Mouse (Mus musculus): ENCODE measurements around the gene Gsto1. TPM values are rescaled to one million over a fixed set of nuclear protein-coding genes. Genes with fewer than 3 reads are reported as not detected.

Gsto1 gene
- polyA plus RNA-seq, 1 experiment from 2014 or later: 249 TPM

DNA sequence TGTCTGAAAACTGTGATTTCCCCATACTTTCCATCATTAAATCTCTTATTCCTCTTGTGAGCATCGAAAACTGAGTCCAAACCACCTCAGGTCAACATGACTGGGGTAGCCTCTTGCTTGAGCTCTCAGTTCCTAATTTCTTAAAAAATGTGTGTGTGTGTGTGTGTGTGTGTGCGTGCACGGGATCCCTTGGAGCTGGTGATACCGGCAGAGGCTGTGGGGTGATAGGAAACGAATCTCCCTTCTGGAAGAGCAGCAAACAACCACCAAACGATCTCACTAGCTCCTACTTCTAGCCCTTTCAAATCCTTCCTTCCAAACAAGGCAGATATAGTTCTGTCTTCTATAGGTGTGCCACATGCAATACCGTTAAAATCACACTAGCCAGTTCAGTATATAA is 10.0 kb downstream of the Gsto1 start:
- H3K27ac ChIP-seq (replicated peaks; ENCODE audit: low read depth, low read length): no peak overlapping the region
- H3K4me3 ChIP-seq (ENCODE audit: low read depth, low read length): peak overlapping the region; percentile 56; the same call in 1 of the 2 replicates
- peaks cover 7% of the 10 kb centered on the region; the same call in 1 of the 2 replicates for H3K36me3 ChIP-seq (ENCODE audit: control insufficient read depth, insufficient read depth, low read length)
- H3K4me2 ChIP-seq (ENCODE audit: low read depth, severe bottlenecking): peak overlapping the region; percentile 65
- ATAC-seq (ENCODE audit: insufficient number of reproducible peaks, low FRiP score, low TSS enrichment, low read depth) (no peak), DNase-seq (ENCODE audit: low spot score) (no peak)
- H3K9me3 ChIP-seq (ENCODE audit: control insufficient read depth, low read length): no peaks in the 10 kb centered on the region
- H3K4me1 ChIP-seq (ENCODE audit: control insufficient read depth, insufficient read depth, low read length): peaks cover 5% of the 10 kb centered on the region; the same call in 1 of the 2 replicates
- no peak overlapping the region for H3K9ac ChIP-seq (ENCODE audit: low read length)
- H3K27me3 ChIP-seq (ENCODE audit: control insufficient read depth, insufficient read depth, low read length): no peaks in the 10 kb centered on the region
- 84% methylated on average over 7 of the region's 7 CpGs for WGBS

DNA sequence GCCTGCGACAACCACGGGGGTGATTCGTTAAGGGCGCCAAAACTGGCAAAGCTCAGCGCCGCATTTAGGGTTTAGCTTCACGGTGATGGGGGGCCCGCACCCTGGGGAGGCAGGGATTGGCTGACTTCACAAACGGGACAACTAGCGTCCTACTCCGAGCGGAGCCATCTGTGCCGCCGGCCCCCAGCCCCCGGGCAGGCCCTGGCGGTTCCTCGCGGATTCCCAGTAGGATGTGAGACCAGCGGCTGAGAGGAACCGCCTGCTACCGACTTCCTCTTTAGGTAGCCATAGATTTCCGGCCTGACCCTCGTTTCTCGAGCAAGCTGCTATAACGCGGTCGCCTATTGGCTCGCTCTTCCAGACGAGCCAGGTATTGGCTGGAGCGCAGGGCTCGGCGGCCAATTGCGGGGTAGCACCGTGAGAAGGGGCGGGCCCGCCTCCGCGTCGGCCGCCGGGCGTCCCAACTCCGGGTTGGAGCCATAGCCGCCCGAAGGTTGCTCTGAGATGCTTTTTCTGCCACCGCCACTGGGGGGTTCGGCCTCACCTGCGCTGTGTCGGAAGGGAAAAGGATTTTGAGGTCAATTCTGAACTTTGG is 10.7 kb downstream of the Gsto1 start, which contains the start of gene Gsto2:
Gene Gsto2, plus strand, starts transcription at position 182 of the 595 bp plus-strand sequence.
- Histone ChIP-seq H3K4me1 (ENCODE audit: control insufficient read depth, insufficient read depth, low read length) (peaks cover 7% of the 10 kb centered on the region; the same call in 1 of the 2 replicates), H3K9ac (ENCODE audit: low read length) (peak within 1 kb of the TSS; percentile 81), H3K27me3 (ENCODE audit: control insufficient read depth, insufficient read depth, low read length) (no peaks in the 10 kb centered on the region), H3K36me3 (ENCODE audit: control insufficient read depth, insufficient read depth, low read length) (peaks cover 6% of the 10 kb centered on the region; the same call in 1 of the 2 replicates), H3K4me3 (ENCODE audit: low read depth, low read length) (peak within 1 kb of the TSS; percentile 56), H3K9me3 (ENCODE audit: control insufficient read depth, low read length) (no peaks in the 10 kb centered on the region), H3K4me2 (ENCODE audit: low read depth, severe bottlenecking) (peak within 1 kb of the TSS; percentile 65), H3K27ac (replicated peaks; ENCODE audit: low read depth, low read length) (peak within 1 kb of the TSS; percentile 61)
- ATAC-seq (ENCODE audit: insufficient number of reproducible peaks, low FRiP score, low TSS enrichment, low read depth): peak; percentile 99
- WGBS: under 1% methylated on average over 49 of the region's 49 CpGs
- DNase-seq (ENCODE audit: low spot score): peak; percentile 96

DNA sequence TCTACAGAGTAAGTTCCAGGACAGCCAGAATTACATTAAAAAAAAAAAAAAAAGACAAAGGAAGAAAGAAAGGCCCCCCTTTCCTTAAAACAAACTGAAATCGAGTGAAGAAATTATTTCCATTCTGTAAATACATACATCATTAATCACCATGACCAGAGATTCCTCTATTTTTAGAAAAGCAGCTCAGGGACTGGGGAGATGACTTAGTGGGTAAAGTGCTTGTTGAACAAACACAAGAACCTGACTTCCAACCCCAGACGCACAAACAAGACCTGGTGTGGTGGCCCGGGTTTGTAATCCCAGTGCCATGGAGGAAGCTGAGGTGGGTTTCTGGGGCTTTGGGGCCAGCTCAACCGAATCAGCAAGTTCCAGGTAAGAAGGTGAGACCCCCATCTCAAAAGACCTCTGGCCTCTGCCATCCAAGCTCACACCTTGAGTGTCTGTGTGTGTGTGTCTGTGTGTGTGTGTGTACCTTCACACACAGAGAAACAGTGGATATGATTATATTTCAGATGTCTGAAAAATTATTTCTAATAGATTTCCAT is 12.9 kb downstream of the Gsto1 start:
- Histone ChIP-seq H3K4me2 (ENCODE audit: low read depth, severe bottlenecking) (no peak overlapping the region), H3K36me3 (ENCODE audit: control insufficient read depth, insufficient read depth, low read length) (no peaks in the 10 kb centered on the region; the same call in 1 of the 2 replicates), H3K27me3 (ENCODE audit: control insufficient read depth, insufficient read depth, low read length) (no peaks in the 10 kb centered on the region), H3K27ac (replicated peaks; ENCODE audit: low read depth, low read length) (no peak overlapping the region), H3K9ac (ENCODE audit: low read length) (no peak overlapping the region), H3K4me3 (ENCODE audit: low read depth, low read length) (no peak overlapping the region), H3K9me3 (ENCODE audit: control insufficient read depth, low read length) (no peaks in the 10 kb centered on the region), H3K4me1 (ENCODE audit: control insufficient read depth, insufficient read depth, low read length) (peaks cover 7% of the 10 kb centered on the region; the same call in 1 of the 2 replicates)
- 77% methylated on average over 4 of the region's 4 CpGs for WGBS
- ATAC-seq (ENCODE audit: insufficient number of reproducible peaks, low FRiP score, low TSS enrichment, low read depth) (no peak), DNase-seq (ENCODE audit: low spot score) (no peak)

DNA sequence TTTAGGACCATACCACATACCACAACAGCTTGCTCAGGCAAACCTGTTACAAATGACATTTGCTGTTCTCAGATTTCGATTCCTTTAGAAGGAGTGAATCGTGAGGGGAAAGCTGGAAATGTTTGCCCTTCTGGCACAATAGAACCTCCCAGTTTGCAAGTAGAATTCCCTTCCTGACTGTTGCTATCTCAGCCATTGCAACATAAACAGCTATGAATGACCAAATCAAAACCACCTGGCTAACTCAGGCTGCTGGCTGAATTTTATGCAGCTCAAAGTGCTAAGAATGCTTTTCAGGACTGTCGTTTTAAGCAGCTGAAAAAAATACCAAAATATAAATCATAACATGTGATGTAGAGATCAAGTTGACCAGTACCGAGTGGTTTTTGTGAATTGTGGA is 14.2 kb downstream of the Gsto1 start:
- no peaks in the 10 kb centered on the region for H3K27me3 ChIP-seq (ENCODE audit: control insufficient read depth, insufficient read depth, low read length)
- ATAC-seq (ENCODE audit: insufficient number of reproducible peaks, low FRiP score, low TSS enrichment, low read depth) (no peak), DNase-seq (ENCODE audit: low spot score) (no peak)
- H3K4me3 ChIP-seq (ENCODE audit: low read depth, low read length): no peak overlapping the region
- H3K27ac ChIP-seq (replicated peaks; ENCODE audit: low read depth, low read length): peak overlapping the region; percentile 58; the same call in 1 of the 2 replicates
- H3K9me3 ChIP-seq (ENCODE audit: control insufficient read depth, low read length): no peaks in the 10 kb centered on the region
- WGBS: 44% methylated on average over 4 of the region's 4 CpGs
- peaks cover 7% of the 10 kb centered on the region; the same call in 1 of the 2 replicates for H3K4me1 ChIP-seq (ENCODE audit: control insufficient read depth, insufficient read depth, low read length)
- H3K36me3 ChIP-seq (ENCODE audit: control insufficient read depth, insufficient read depth, low read length): no peaks in the 10 kb centered on the region; the same call in 1 of the 2 replicates
- no peak overlapping the region for H3K9ac ChIP-seq (ENCODE audit: low read length)
- no peak overlapping the region for H3K4me2 ChIP-seq (ENCODE audit: low read depth, severe bottlenecking)

DNA sequence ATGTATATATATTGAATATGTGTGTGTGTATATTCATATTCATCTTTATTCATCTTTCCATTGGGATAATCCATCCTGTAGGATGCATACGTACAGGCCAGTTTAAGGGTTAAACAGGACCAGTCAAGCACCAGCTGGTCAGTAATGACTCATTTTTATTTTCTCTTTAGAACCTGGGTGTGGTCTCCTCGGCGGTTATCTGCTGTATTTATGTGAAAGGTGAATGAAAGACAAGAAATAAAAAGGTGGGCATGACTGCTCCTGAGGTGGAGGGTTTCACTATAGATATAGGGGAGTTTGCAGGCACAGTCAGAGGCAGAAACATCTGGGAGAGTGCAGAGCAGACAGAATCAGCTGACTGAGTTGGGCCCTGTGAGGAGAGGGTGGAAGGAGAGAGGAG is 14.7 kb downstream of the Gsto1 start:
- H3K27ac ChIP-seq (replicated peaks; ENCODE audit: low read depth, low read length): no peak overlapping the region
- no peak overlapping the region for H3K4me2 ChIP-seq (ENCODE audit: low read depth, severe bottlenecking)
- H3K9ac ChIP-seq (ENCODE audit: low read length): no peak overlapping the region
- 39% methylated on average over 3 of the region's 3 CpGs for WGBS
- DNase-seq (ENCODE audit: low spot score) (no peak), ATAC-seq (ENCODE audit: insufficient number of reproducible peaks, low FRiP score, low TSS enrichment, low read depth) (no peak)
- no peak overlapping the region for H3K4me3 ChIP-seq (ENCODE audit: low read depth, low read length)
- H3K9me3 ChIP-seq (ENCODE audit: control insufficient read depth, low read length): no peaks in the 10 kb centered on the region
- peaks cover 7% of the 10 kb centered on the region; the same call in 1 of the 2 replicates for H3K4me1 ChIP-seq (ENCODE audit: control insufficient read depth, insufficient read depth, low read length)
- H3K36me3 ChIP-seq (ENCODE audit: control insufficient read depth, insufficient read depth, low read length): no peaks in the 10 kb centered on the region
- no peaks in the 10 kb centered on the region for H3K27me3 ChIP-seq (ENCODE audit: control insufficient read depth, insufficient read depth, low read length)

DNA sequence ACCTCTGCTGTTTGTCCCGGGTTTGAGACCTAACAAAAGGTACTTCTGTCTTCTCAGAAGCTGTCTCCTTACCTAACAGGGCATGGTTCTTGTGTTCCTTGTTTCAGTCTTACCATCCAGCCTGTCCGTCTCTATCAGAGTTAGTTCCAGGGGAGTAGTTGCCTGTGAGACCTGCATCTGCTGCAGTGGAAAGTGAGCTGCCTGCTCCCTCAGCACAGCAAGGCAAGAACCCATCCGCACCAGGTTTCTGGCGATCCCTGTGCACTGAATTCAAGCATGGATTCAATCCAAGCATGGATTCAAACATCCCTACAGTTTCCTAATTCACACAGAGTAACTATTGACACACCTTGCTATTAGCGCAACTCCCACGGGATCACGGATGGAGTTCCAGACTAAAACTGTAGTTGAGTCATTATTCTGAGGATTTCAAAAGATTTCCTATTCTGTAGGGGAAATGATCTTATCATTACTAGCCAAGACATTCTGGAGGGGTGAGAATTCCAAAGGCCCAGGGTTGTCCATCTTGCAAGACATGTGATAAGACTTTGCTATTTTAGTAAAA is 15.4 kb downstream of the Gsto1 start:
- Histone ChIP-seq H3K4me1 (ENCODE audit: control insufficient read depth, insufficient read depth, low read length) (peaks cover 7% of the 10 kb centered on the region; the same call in 1 of the 2 replicates), H3K9me3 (ENCODE audit: control insufficient read depth, low read length) (no peaks in the 10 kb centered on the region), H3K9ac (ENCODE audit: low read length) (no peak overlapping the region), H3K4me2 (ENCODE audit: low read depth, severe bottlenecking) (no peak overlapping the region), H3K27ac (replicated peaks; ENCODE audit: low read depth, low read length) (no peak overlapping the region), H3K4me3 (ENCODE audit: low read depth, low read length) (no peak overlapping the region), H3K27me3 (ENCODE audit: control insufficient read depth, insufficient read depth, low read length) (no peaks in the 10 kb centered on the region), H3K36me3 (ENCODE audit: control insufficient read depth, insufficient read depth, low read length) (no peaks in the 10 kb centered on the region)
- no peak for DNase-seq (ENCODE audit: low spot score)
- WGBS: 78% methylated on average over 7 of the region's 7 CpGs
- ATAC-seq (ENCODE audit: insufficient number of reproducible peaks, low FRiP score, low TSS enrichment, low read depth): no peak

DNA sequence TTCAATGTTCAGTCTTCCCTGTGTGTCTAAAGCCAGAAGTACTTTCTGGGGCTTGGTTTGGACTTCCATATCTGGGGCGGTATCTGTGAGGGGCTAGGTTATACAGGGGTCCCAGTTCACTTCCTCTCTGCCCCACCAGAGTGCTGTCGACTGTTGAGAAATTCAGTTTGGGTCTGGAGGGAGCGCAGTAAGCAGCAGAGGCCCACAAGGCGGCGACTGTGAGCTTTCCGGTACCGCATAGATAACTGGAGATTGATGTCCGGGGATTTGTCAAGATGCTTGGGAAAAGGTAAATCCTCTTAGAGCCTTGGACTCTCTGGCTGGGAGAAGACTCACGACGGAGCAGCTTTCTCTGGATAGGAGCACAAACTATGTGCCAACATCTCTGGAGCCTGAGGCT is 16.7 kb downstream of the Gsto1 start:
- no peak for ATAC-seq (ENCODE audit: insufficient number of reproducible peaks, low FRiP score, low TSS enrichment, low read depth)
- Histone ChIP-seq H3K36me3 (ENCODE audit: control insufficient read depth, insufficient read depth, low read length) (no peaks in the 10 kb centered on the region), H3K9ac (ENCODE audit: low read length) (no peak overlapping the region), H3K9me3 (ENCODE audit: control insufficient read depth, low read length) (no peaks in the 10 kb centered on the region), H3K4me2 (ENCODE audit: low read depth, severe bottlenecking) (no peak overlapping the region), H3K27ac (replicated peaks; ENCODE audit: low read depth, low read length) (no peak overlapping the region), H3K4me1 (ENCODE audit: control insufficient read depth, insufficient read depth, low read length) (peaks cover 7% of the 10 kb centered on the region; the same call in 1 of the 2 replicates), H3K4me3 (ENCODE audit: low read depth, low read length) (no peak overlapping the region), H3K27me3 (ENCODE audit: control insufficient read depth, insufficient read depth, low read length) (no peaks in the 10 kb centered on the region)
- 35% methylated on average over 10 of the region's 10 CpGs for WGBS
- no peak for DNase-seq (ENCODE audit: low spot score)

DNA sequence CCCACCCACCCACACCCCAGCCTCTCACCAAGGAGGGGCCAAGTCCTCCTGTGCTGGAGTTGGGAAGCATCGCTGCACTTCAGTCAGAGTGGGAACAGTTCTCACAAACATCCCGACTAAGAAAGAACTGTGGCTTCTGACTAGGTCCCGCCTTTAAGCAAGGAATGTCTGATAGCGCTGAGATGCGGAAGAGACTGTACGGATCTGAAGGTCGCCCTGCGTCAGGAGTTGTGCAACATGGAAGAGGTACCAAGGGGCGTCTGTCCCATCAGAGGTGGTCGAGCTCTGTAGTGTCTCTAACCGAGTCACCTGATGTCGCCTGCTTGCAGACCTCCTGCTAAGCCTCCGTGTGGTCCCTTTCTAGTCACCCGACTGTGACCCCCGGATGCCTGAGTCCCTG is 21.5 kb downstream of the Gsto1 start:
- DNase-seq (ENCODE audit: low spot score): no peak
- no peak for ATAC-seq (ENCODE audit: insufficient number of reproducible peaks, low FRiP score, low TSS enrichment, low read depth)
- Histone ChIP-seq H3K4me1 (ENCODE audit: control insufficient read depth, insufficient read depth, low read length) (no peaks in the 10 kb centered on the region), H3K9ac (ENCODE audit: low read length) (no peak overlapping the region), H3K27me3 (ENCODE audit: control insufficient read depth, insufficient read depth, low read length) (no peaks in the 10 kb centered on the region), H3K9me3 (ENCODE audit: control insufficient read depth, low read length) (no peaks in the 10 kb centered on the region), H3K4me3 (ENCODE audit: low read depth, low read length) (no peak overlapping the region), H3K4me2 (ENCODE audit: low read depth, severe bottlenecking) (no peak overlapping the region), H3K27ac (replicated peaks; ENCODE audit: low read depth, low read length) (no peak overlapping the region), H3K36me3 (ENCODE audit: control insufficient read depth, insufficient read depth, low read length) (no peaks in the 10 kb centered on the region)
- WGBS: 74% methylated on average over 15 of the region's 15 CpGs

All from limb, embryonic 11.5 days (tissue).